Mouse (Mus musculus) CH12.LX (cell line): Measurements from ENCODE around the gene Hao2.

Experiments used
- BHLHE40 ChIP-seq: IDR thresholded peaks from 2 replicates; pipeline ENCODE4 v1.6.1; 2011; ENCODE audit warnings: mild to moderate bottlenecking, low read depth, low read length, improper control_type of control experiment
- CTCF ChIP-seq, 2 experiments: IDR thresholded peaks in 1 of 2; conservative IDR thresholded peaks in 1 of 2; 2 replicates each; pipeline ENCODE4 v1.5.1; 2011 to 2012; ENCODE audit warnings: low read depth in 2 of 2, low read length in 2 of 2, improper control_type of control experiment in 1 of 2, inconsistent platforms in 1 of 2, mild to moderate bottlenecking in 1 of 2, moderate library complexity in 1 of 2
- EP300 ChIP-seq: IDR thresholded peaks from 2 replicates; pipeline ENCODE4 v1.6.1; 2011; ENCODE audit warnings: low read length, improper control_type of control experiment
- KAT2A ChIP-seq: IDR thresholded peaks from 2 replicates; pipeline ENCODE4 v1.6.1; 2012; ENCODE audit warnings: low read length, improper control_type of control experiment, inconsistent platforms; ENCODE audit not compliant: insufficient replicate concordance
- MXI1 ChIP-seq: IDR thresholded peaks from 2 replicates; pipeline ENCODE4 v1.6.1; 2011; ENCODE audit warnings: mild to moderate bottlenecking, low read depth, low read length, improper control_type of control experiment
- POLR2A ChIP-seq: IDR thresholded peaks from 2 replicates; pipeline ENCODE4 v1.6.1; 2011; ENCODE audit warnings: low read depth, mild to moderate bottlenecking, improper control_type of control experiment, low read length
- SMC3 ChIP-seq: IDR thresholded peaks from 2 replicates; pipeline ENCODE4 v1.6.1; 2011; ENCODE audit warnings: low read depth, low read length, improper control_type of control experiment
- TCF12 ChIP-seq: IDR thresholded peaks from 2 replicates; pipeline ENCODE4 v1.6.1; 2014; ENCODE audit warnings: low read depth, mild to moderate bottlenecking, inconsistent platforms, low read length, improper control_type of control experiment
- ZC3H11A ChIP-seq: IDR thresholded peaks from 2 replicates; pipeline ENCODE4 v1.6.1; 2012; ENCODE audit warnings: low read depth, mild to moderate bottlenecking, inconsistent platforms, low read length, improper control_type of control experiment
- ZKSCAN1 ChIP-seq: IDR thresholded peaks from 2 replicates; pipeline ENCODE4 v1.6.1; 2012; ENCODE audit warnings: low read depth, inconsistent platforms, low read length, improper control_type of control experiment, borderline replicate concordance
- ZNF384 ChIP-seq: IDR thresholded peaks from 2 replicates; pipeline ENCODE4 v1.6.1; 2012; ENCODE audit warnings: low read depth, low read length, improper control_type of control experiment, inconsistent platforms

- TF ChIP-seq CTCF (conservative IDR thresholded peaks at IDR 0.05 in 1 of 2, IDR thresholded peaks at IDR 0.05 in 1 of 2; ENCODE audit: low read depth in 2 of 2, low read length in 2 of 2) (no peak), ZC3H11A (no peak), EP300 (no peak), POLR2A (no peak), BHLHE40 (no peak), KAT2A (no peak), SMC3 (no peak), ZNF384 (no peak), MXI1 (no peak), ZKSCAN1 (no peak), TCF12 (no peak)
Observed at GRCm38 (mm10) chr3:98880216-98880615, 12.8 kb downstream of the Hao2 start.
